Mouse (Mus musculus) midbrain, embryonic 14.5 days (tissue): ENCODE measurements around the gene Ddx17. TPM values are rescaled to one million over a fixed set of nuclear protein-coding genes. Genes with fewer than 3 reads are reported as not detected.

ENCODE experiments used
- ATAC-seq: fragments of 200-750 bp; cut with Nextera tagmentation; 2 replicates; pipeline ENCODE4 v1.8.0; 2017; ENCODE audit warnings: moderate number of reproducible peaks, moderate library complexity; ENCODE audit not compliant: low FRiP score, low TSS enrichment
- DNase-seq: peaks from one replicate; pipeline ENCODE4 v3.0.0-alpha.2; 2015
- H3K27ac ChIP-seq: fragments of 300-500 bp; sonication (generic); replicated peaks from 2 replicates; pipeline ENCODE4 v1.5.1; 2014; ENCODE audit warnings: mild to moderate bottlenecking, low read depth, low read length, moderate library complexity
- H3K27me3 ChIP-seq: fragments of 300-500 bp; sonication (generic); 2 replicates; pipeline ENCODE4 v1.6.1; 2014; ENCODE audit warnings: low read length, control low read depth, mixed read lengths; ENCODE audit not compliant: control insufficient read depth, insufficient read depth
- H3K36me3 ChIP-seq: fragments of 300-500 bp; sonication (generic); 2 replicates; pipeline ENCODE4 v1.6.1; 2014; ENCODE audit warnings: low read length, control low read depth; ENCODE audit not compliant: control insufficient read depth, insufficient read depth
- H3K4me1 ChIP-seq: fragments of 300-500 bp; sonication (generic); 2 replicates; pipeline ENCODE4 v1.6.1; 2014; ENCODE audit warnings: mild to moderate bottlenecking, antibody characterized with exemption, low read length, control low read depth; ENCODE audit not compliant: control insufficient read depth, insufficient read depth
- H3K4me2 ChIP-seq: fragments of 300-500 bp; sonication (generic); 2 replicates; pipeline ENCODE4 v1.6.1; 2014; ENCODE audit warnings: mild to moderate bottlenecking, low read length, moderate library complexity
- H3K4me3 ChIP-seq: fragments of 300-500 bp; sonication (generic); replicated peaks from 2 replicates; pipeline ENCODE4 v1.5.1; 2014; ENCODE audit warnings: low read depth, low read length
- H3K9ac ChIP-seq: fragments of 300-500 bp; sonication (generic); replicated peaks from 2 replicates; pipeline ENCODE4 v1.6.1; 2014; ENCODE audit warnings: mild to moderate bottlenecking, low read length, moderate library complexity
- H3K9me3 ChIP-seq: fragments of 300-500 bp; sonication (generic); 2 replicates; pipeline ENCODE4 v1.6.1; 2016; ENCODE audit warnings: low read length, control low read depth, mixed read lengths; ENCODE audit not compliant: control insufficient read depth
- WGBS: fragments of 180-500 bp; shearing (Covaris S2); extraction: QIAGEN DNeasy Blood & Tissue Kit; methylation state at CpG from one replicate; pipeline ENCODE4 v1.1.7; 2014; 5-methylcytosine and 5-hydroxymethylcytosine counted together
- polyA plus RNA-seq: library from polyadenylated mRNA; unstranded; fragments of >200 nt; fragmentation: Nextera tagmentation; extraction: Ambion mirVana; gene quantifications from 2 replicates; pipeline ENCODE4 v1.2.1, GENCODE M21; 2014

Gene Ddx17
- polyA plus RNA-seq, 1 experiment from 2014 or later = 115 TPM

DNA sequence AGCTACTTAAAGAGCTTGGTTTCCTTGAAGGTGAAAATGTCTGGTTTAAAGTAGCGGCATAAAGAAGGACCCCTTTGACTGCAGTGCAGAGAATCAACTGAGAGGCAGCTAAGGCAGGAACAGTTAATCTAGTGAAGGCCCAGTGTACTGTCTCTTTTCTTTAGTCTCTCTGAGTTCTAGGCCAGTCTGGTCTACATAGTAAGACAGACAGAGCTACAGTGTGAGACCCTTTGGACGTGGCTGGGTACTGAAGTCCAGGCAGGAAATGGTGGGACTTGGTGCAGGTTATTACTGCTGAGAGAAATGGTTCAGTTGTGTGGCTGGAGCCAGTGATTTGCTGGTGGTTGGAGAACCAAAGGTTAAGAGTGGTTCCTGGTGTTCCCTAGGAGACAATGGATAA lies 1.7 kb upstream of the Ddx17 start:
- no peak for ATAC-seq
- H3K4me1 ChIP-seq = peaks cover 25% of the 10 kb centered on the region
- peaks cover 11% of the 10 kb centered on the region for H3K36me3 ChIP-seq
- H3K27ac ChIP-seq = no peak overlapping the region
- H3K9me3 ChIP-seq = no peaks in the 10 kb centered on the region
- H3K27me3 ChIP-seq = no peaks in the 10 kb centered on the region
- no peak for DNase-seq
- H3K4me2 ChIP-seq = no peak overlapping the region
- no peak overlapping the region for H3K9ac ChIP-seq
- H3K4me3 ChIP-seq = no peak overlapping the region
- 100% methylated on average over 2 of the region's 2 CpGs for WGBS

GRCm38 (mm10) chr15:79547289-79547820 lies 814 bp upstream of the Ddx17 start:
- Histone ChIP-seq H3K27me3 (no peaks in the 10 kb centered on the region), H3K9ac (peak overlapping the region; percentile 91), H3K4me3 (peak overlapping the region; percentile 93), H3K4me2 (peak overlapping the region; percentile 66), H3K9me3 (no peaks in the 10 kb centered on the region), H3K27ac (peak overlapping the region; percentile 98), H3K4me1 (peaks cover 25% of the 10 kb centered on the region), H3K36me3 (peaks cover 19% of the 10 kb centered on the region)
- ATAC-seq = no peak
- DNase-seq = no peak
- WGBS = 80% methylated on average over 17 of the region's 17 CpGs

GRCm38 (mm10) chr15:79545921-79546399 lies 581 bp downstream of the Ddx17 start:
- under 1% methylated on average over 52 of the region's 52 CpGs for WGBS
- Histone ChIP-seq H3K27me3 (no peaks in the 10 kb centered on the region), H3K36me3 (peaks cover 31% of the 10 kb centered on the region), H3K9me3 (no peaks in the 10 kb centered on the region), H3K9ac (peak overlapping the region; percentile 91), H3K27ac (peak overlapping the region; percentile 98), H3K4me2 (peak overlapping the region; percentile 90), H3K4me1 (peaks cover 25% of the 10 kb centered on the region), H3K4me3 (peak overlapping the region; percentile 93)
- ATAC-seq = peak; percentile 77
- DNase-seq = peak; percentile 83

- DNase-seq (no peak), ATAC-seq (no peak)
- peak overlapping the region; percentile 93 for H3K4me3 ChIP-seq
- peak overlapping the region; percentile 91 for H3K9ac ChIP-seq
- peaks cover 36% of the 10 kb centered on the region for H3K36me3 ChIP-seq
- 6% methylated on average over 3 of the region's 3 CpGs for WGBS
- peak overlapping the region; percentile 90 for H3K4me2 ChIP-seq
- H3K4me1 ChIP-seq = peaks cover 25% of the 10 kb centered on the region
- H3K9me3 ChIP-seq = no peaks in the 10 kb centered on the region
- peak overlapping the region; percentile 98 for H3K27ac ChIP-seq
- no peaks in the 10 kb centered on the region for H3K27me3 ChIP-seq
Measured at GRCm38 (mm10) chr15:79545496-79545895, 1.0 kb downstream of the Ddx17 start.

GRCm38 (mm10) chr15:79543968-79544367 lies 2.6 kb downstream of the Ddx17 start:
- Histone ChIP-seq H3K9me3 (no peaks in the 10 kb centered on the region), H3K36me3 (peaks cover 51% of the 10 kb centered on the region), H3K27ac (no peak overlapping the region), H3K4me2 (peak overlapping the region; percentile 90), H3K9ac (no peak overlapping the region), H3K4me1 (peaks cover 25% of the 10 kb centered on the region), H3K27me3 (no peaks in the 10 kb centered on the region), H3K4me3 (peak overlapping the region; percentile 93; the same call in 1 of the 2 replicates)
- DNase-seq = no peak
- 95% methylated on average over 3 of the region's 3 CpGs for WGBS
- ATAC-seq = no peak

DNA sequence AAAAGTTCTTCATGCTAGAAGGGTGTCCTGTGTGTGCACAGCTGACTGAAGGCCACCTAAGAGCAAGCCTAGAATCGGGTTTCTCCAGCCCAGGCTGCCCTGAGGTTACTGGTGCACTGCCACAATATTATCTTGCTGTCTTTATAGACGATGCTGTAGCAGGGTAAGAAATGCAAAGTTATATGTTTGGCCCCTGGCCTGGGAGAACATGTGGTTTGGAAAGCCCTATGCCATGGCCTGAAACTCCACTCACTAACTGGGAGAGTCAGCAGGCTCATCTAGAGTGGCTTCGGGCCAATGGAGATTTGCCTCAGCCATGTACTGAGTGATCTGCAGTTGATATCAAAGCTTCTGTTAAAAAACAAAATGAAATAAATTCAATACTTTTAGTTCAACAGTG lies 12.7 kb downstream of the Ddx17 start:
- no peaks in the 10 kb centered on the region for H3K9me3 ChIP-seq
- H3K4me1 ChIP-seq = no peaks in the 10 kb centered on the region
- H3K27me3 ChIP-seq = no peaks in the 10 kb centered on the region
- H3K27ac ChIP-seq = no peak overlapping the region
- no peak for DNase-seq
- no peak overlapping the region for H3K4me2 ChIP-seq
- no peak overlapping the region for H3K4me3 ChIP-seq
- no peak overlapping the region for H3K9ac ChIP-seq
- WGBS = 97% methylated on average over 3 of the region's 3 CpGs
- H3K36me3 ChIP-seq = peaks cover 100% of the 10 kb centered on the region
- no peak for ATAC-seq

DNA sequence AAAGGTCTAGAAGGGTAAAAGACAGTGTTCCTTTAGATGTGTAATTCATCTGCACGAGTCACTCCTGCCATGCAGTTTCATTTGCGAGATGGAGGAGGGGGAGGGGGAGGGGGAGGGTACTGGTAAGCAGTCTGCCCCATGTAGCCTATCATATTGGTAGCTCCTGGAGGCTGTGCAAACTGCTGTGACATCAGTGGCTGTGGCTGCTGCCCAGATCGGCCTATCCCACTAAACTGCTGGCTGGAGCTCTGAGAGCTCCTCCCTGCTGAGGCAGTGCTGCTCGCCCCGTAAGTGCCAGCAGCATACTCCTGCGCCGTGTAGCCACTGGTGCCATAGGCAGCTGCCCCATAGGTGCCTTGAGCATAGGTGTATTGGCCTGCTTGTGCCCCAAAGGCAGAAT lies 16.6 kb downstream of the Ddx17 start:
- H3K27me3 ChIP-seq = no peaks in the 10 kb centered on the region
- peaks cover 91% of the 10 kb centered on the region for H3K36me3 ChIP-seq
- H3K4me2 ChIP-seq = no peak overlapping the region
- no peak overlapping the region for H3K27ac ChIP-seq
- H3K4me1 ChIP-seq = no peaks in the 10 kb centered on the region
- ATAC-seq (no peak), DNase-seq (no peak)
- no peaks in the 10 kb centered on the region for H3K9me3 ChIP-seq
- 89% methylated on average over 7 of the region's 7 CpGs for WGBS
- no peak overlapping the region for H3K4me3 ChIP-seq
- H3K9ac ChIP-seq = no peak overlapping the region

DNA sequence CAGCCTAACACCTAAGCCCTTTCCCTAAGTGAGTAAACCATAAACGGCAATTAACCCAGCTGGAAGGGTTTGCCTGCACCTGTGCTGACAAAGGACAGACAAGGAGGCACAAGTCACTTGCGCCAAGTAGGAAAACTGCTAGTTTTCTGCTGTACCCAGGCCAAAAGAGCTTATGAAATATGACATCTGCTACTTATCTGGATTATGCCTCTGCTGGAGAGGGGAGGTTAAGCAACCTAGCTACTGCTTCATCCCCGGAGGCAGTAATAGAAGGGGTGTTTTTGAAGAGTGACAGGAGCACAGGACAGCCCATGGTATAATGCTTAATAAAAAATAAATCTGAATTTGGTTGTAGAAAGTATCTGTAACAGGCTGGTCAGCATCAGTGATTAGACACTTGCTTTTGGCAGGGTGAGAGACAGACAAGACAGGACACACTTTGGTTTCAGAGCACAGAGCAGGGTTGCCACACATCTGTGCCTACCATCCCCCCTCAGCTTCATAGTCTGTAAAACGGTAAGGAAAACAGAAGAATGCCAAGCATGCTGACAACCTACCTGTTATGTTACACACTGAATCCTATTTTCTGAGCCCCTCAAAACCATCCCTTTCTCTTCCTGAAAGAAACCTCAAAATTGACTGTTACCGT lies 18.4 kb downstream of the Ddx17 start:
- H3K4me3 ChIP-seq = no peak overlapping the region
- ATAC-seq (no peak), DNase-seq (no peak)
- no peaks in the 10 kb centered on the region for H3K4me1 ChIP-seq
- no peaks in the 10 kb centered on the region for H3K27me3 ChIP-seq
- H3K4me2 ChIP-seq = no peak overlapping the region
- no peaks in the 10 kb centered on the region for H3K9me3 ChIP-seq
- no peak overlapping the region for H3K27ac ChIP-seq
- H3K9ac ChIP-seq = no peak overlapping the region
- peaks cover 73% of the 10 kb centered on the region for H3K36me3 ChIP-seq
- WGBS = 83% methylated on average over 5 of the region's 5 CpGs

DNA sequence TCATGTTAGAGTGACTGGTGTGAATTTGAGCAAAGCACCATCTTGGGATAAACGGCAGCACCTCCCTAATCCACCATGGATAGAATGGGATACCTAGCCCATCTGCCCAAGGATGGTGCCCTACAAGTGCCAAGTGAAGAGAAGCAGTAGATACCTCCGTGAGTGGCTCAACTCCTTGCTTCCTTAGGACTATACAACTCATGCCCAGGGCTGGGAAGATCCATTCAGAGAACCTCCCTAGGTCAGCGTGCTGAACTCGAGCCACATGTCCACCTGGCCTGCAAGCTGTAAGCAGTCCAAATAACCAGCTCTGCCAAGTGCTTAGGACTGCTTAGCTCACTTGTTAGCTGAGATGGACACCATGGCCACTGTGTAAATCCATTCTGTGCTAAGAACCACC lies 19.3 kb downstream of the Ddx17 start:
- Histone ChIP-seq H3K36me3 (peaks cover 64% of the 10 kb centered on the region), H3K9me3 (no peaks in the 10 kb centered on the region), H3K27ac (no peak overlapping the region), H3K27me3 (no peaks in the 10 kb centered on the region), H3K4me2 (no peak overlapping the region), H3K4me1 (no peaks in the 10 kb centered on the region), H3K4me3 (no peak overlapping the region), H3K9ac (no peak overlapping the region)
- DNase-seq (peak; percentile 17), ATAC-seq (no peak)
- WGBS = 90% methylated on average over 4 of the region's 4 CpGs
